Comparison of ENCODE assay signal across 10 mouse cellular contexts in genomic region chr11:83304485-83304884, GRCm38 (mm10). TPM values are rescaled to one million over a fixed set of nuclear protein-coding genes. Genes with fewer than 3 reads are reported as not detected.
DNase-seq lines count a peak whose midpoint lies in the region; ATAC-seq and TF ChIP-seq lines count a peak whose summit lies in the region.
"Had no signal": no experiment of that assay in that cellular context is flagged by ENCODE, and none has a peak within 500 bp of the region (broad histone marks: within the 10 kb centered on the region; RNA-seq: fewer than 3 reads in every experiment).

No protein-coding gene starts in this region.

- H3K27ac ChIP-seq in hindbrain, embryonic 10.5 days, result no peak overlapping the region
- H3K27ac ChIP-seq in hindbrain, embryonic 11.5 days (ENCODE audit: low read depth, low read length), result no peak overlapping the region
- no peak overlapping the region for H3K27ac ChIP-seq in stomach, embryonic 14.5 days (ENCODE audit: low read length)
- H3K27ac ChIP-seq in stomach, postnatal 0 days (replicated peaks), result no peak overlapping the region
- no peak overlapping the region for H3K27ac ChIP-seq in limb, embryonic 14.5 days (replicated peaks; ENCODE audit: low read depth, low read length)
- no peak overlapping the region for H3K27ac ChIP-seq in stomach, embryonic 16.5 days (ENCODE audit: low read length)

- 94% methylated on average over 2 of the region's 2 CpGs for WGBS in hindbrain, embryonic 10.5 days
- 93% methylated on average over 2 of the region's 2 CpGs for WGBS in hindbrain, embryonic 11.5 days
- 87% methylated on average over 2 of the region's 2 CpGs for WGBS in stomach, embryonic 14.5 days
- WGBS in stomach, postnatal 0 days, result 83% methylated on average over 2 of the region's 2 CpGs
- 89% methylated on average over 2 of the region's 2 CpGs for WGBS in limb, embryonic 14.5 days
- 77% methylated on average over 2 of the region's 2 CpGs for WGBS in stomach, embryonic 16.5 days

- TF ChIP-seq POLR2A in limb, embryonic 14.5 days (IDR thresholded peaks at IDR 0.05; ENCODE audit: borderline replicate concordance, extremely low read depth, insufficient read depth, insufficient read length), result no peak

- DNase-seq in hindbrain, embryonic 10.5 days (ENCODE audit: low spot score), result no peak
- no peak for DNase-seq in hindbrain, embryonic 11.5 days (ENCODE audit: low spot score)
- no peak for DNase-seq in stomach, postnatal 0 days (ENCODE audit: low spot score)
- DNase-seq in limb, embryonic 14.5 days (ENCODE audit: low spot score), result no peak
- DNase-seq in layer of hippocampus, adult 9-10 months (ENCODE audit: low spot score), result no peak
- no peak for DNase-seq in adipocyte (ENCODE audit: low spot score)
- DNase-seq: heart, postnatal 36 days had no signal

- no peak for ATAC-seq in hindbrain, embryonic 11.5 days (ENCODE audit: low FRiP score)
- no peak for ATAC-seq in stomach, embryonic 14.5 days (ENCODE audit: insufficient number of reproducible peaks, insufficient read depth, low FRiP score, low read depth)
- no peak for ATAC-seq in stomach, postnatal 0 days (ENCODE audit: low FRiP score, low TSS enrichment)
- ATAC-seq in limb, embryonic 14.5 days (ENCODE audit: low FRiP score, low read depth), result no peak
- no peak for ATAC-seq in stomach, embryonic 16.5 days (ENCODE audit: insufficient read depth, low FRiP score)

- H3K4me2 ChIP-seq in hindbrain, embryonic 11.5 days (replicated peaks; ENCODE audit: low read depth, low read length), result no peak overlapping the region
- H3K4me2 ChIP-seq in stomach, embryonic 14.5 days (replicated peaks; ENCODE audit: low read depth, low read length), result peak overlapping the region; percentile 67
- no peak overlapping the region for H3K4me2 ChIP-seq in stomach, postnatal 0 days (replicated peaks; ENCODE audit: low read depth)
- H3K4me2 ChIP-seq in limb, embryonic 14.5 days (replicated peaks; ENCODE audit: low read depth, low read length, severe bottlenecking), result no peak overlapping the region
- H3K4me2 ChIP-seq in stomach, embryonic 16.5 days (ENCODE audit: low read depth, low read length), result 0 out of 2 replicates have a peak overlapping the region, but pooled peaks have one; percentile 80

- H3K4me1 ChIP-seq in hindbrain, embryonic 10.5 days (replicated peaks), result peaks cover 26% of the 10 kb centered on the region
- no peaks in the 10 kb centered on the region; the same call in 1 of the 2 replicates for H3K4me1 ChIP-seq in hindbrain, embryonic 11.5 days (replicated peaks; ENCODE audit: control insufficient read depth, insufficient read depth, low read length)
- H3K4me1 ChIP-seq in stomach, embryonic 14.5 days (ENCODE audit: control insufficient read depth, insufficient read depth, low read length), result peaks cover 10% of the 10 kb centered on the region
- H3K4me1 ChIP-seq in stomach, postnatal 0 days (replicated peaks; ENCODE audit: control insufficient read depth, insufficient read depth), result no peaks in the 10 kb centered on the region
- peaks cover 15% of the 10 kb centered on the region for H3K4me1 ChIP-seq in limb, embryonic 14.5 days (ENCODE audit: control insufficient read depth, insufficient read depth, low read length)
- H3K4me1 ChIP-seq in stomach, embryonic 16.5 days (ENCODE audit: control insufficient read depth, insufficient read depth, low read length), result peaks cover 6% of the 10 kb centered on the region

- H3K9ac ChIP-seq in hindbrain, embryonic 11.5 days (ENCODE audit: low read depth, low read length), result no peak overlapping the region
- H3K9ac ChIP-seq in stomach, embryonic 14.5 days (replicated peaks; ENCODE audit: low read depth, low read length), result no peak overlapping the region
- H3K9ac ChIP-seq in stomach, postnatal 0 days (ENCODE audit: low read length), result no peak overlapping the region
- 0 out of 2 replicates have a peak overlapping the region, but pooled peaks have one; percentile 89 for H3K9ac ChIP-seq in limb, embryonic 14.5 days (ENCODE audit: low read depth, low read length, severe bottlenecking)
- no peak overlapping the region for H3K9ac ChIP-seq in stomach, embryonic 16.5 days (ENCODE audit: low read length)

- no peaks in the 10 kb centered on the region for H3K9me3 ChIP-seq in hindbrain, embryonic 10.5 days
- no peaks in the 10 kb centered on the region for H3K9me3 ChIP-seq in hindbrain, embryonic 11.5 days (ENCODE audit: control insufficient read depth, low read length)
- no peaks in the 10 kb centered on the region for H3K9me3 ChIP-seq in stomach, embryonic 14.5 days (ENCODE audit: control insufficient read depth, low read depth, low read length)
- H3K9me3 ChIP-seq in stomach, postnatal 0 days (ENCODE audit: control insufficient read depth, low read length), result no peaks in the 10 kb centered on the region
- H3K9me3 ChIP-seq in limb, embryonic 14.5 days (ENCODE audit: control insufficient read depth, low read length), result no peaks in the 10 kb centered on the region
- no peaks in the 10 kb centered on the region for H3K9me3 ChIP-seq in stomach, embryonic 16.5 days (replicated peaks; ENCODE audit: control insufficient read depth, low read length)

- H3K36me3 ChIP-seq in hindbrain, embryonic 10.5 days, result peaks cover 17% of the 10 kb centered on the region
- H3K36me3 ChIP-seq in hindbrain, embryonic 11.5 days (ENCODE audit: control insufficient read depth, insufficient read depth, low read length), result no peaks in the 10 kb centered on the region
- H3K36me3 ChIP-seq in stomach, embryonic 14.5 days (ENCODE audit: control insufficient read depth, insufficient read depth, low read length), result no peaks in the 10 kb centered on the region; the same call in 1 of the 2 replicates
- no peaks in the 10 kb centered on the region for H3K36me3 ChIP-seq in stomach, postnatal 0 days (ENCODE audit: control insufficient read depth, insufficient read depth, low read length)
- H3K36me3 ChIP-seq in limb, embryonic 14.5 days (ENCODE audit: control insufficient read depth, insufficient read depth, low read length), result peaks cover 6% of the 10 kb centered on the region; the same call in 1 of the 2 replicates
- H3K36me3 ChIP-seq in stomach, embryonic 16.5 days (ENCODE audit: control insufficient read depth, insufficient read depth, low read length), result no peaks in the 10 kb centered on the region

- TF ChIP-seq CTCF in stomach, postnatal 0 days (IDR thresholded peaks at IDR 0.05; ENCODE audit: low read depth), result no peak

- H3K27me3 ChIP-seq in hindbrain, embryonic 10.5 days (ENCODE audit: insufficient read depth, poor library complexity, severe bottlenecking), result no peaks in the 10 kb centered on the region
- no peaks in the 10 kb centered on the region for H3K27me3 ChIP-seq in hindbrain, embryonic 11.5 days (ENCODE audit: control insufficient read depth, insufficient read depth, low read length)
- no peaks in the 10 kb centered on the region for H3K27me3 ChIP-seq in stomach, embryonic 14.5 days (ENCODE audit: control insufficient read depth, insufficient read depth, low read length)
- no peaks in the 10 kb centered on the region for H3K27me3 ChIP-seq in stomach, postnatal 0 days (ENCODE audit: control insufficient read depth, insufficient read depth, low read length)
- H3K27me3 ChIP-seq in limb, embryonic 14.5 days (ENCODE audit: control insufficient read depth, insufficient read depth, low read length), result no peaks in the 10 kb centered on the region
- no peaks in the 10 kb centered on the region for H3K27me3 ChIP-seq in stomach, embryonic 16.5 days (ENCODE audit: control insufficient read depth, insufficient read depth, low read length)

- H3K4me3 ChIP-seq in hindbrain, embryonic 10.5 days, result peak overlapping the region; percentile 96; the same call in 1 of the 2 replicates
- H3K4me3 ChIP-seq in hindbrain, embryonic 11.5 days (ENCODE audit: low read depth, low read length), result no peak overlapping the region
- H3K4me3 ChIP-seq in stomach, embryonic 14.5 days (ENCODE audit: low read depth, low read length), result no peak overlapping the region; the same call in 1 of the 2 replicates
- no peak overlapping the region for H3K4me3 ChIP-seq in stomach, postnatal 0 days (ENCODE audit: low read depth, low read length)
- H3K4me3 ChIP-seq in limb, embryonic 14.5 days (replicated peaks; ENCODE audit: low read length), result no peak overlapping the region
- no peak overlapping the region for H3K4me3 ChIP-seq in stomach, embryonic 16.5 days (replicated peaks; ENCODE audit: low read length)

- TF ChIP-seq EP300 in stomach, postnatal 0 days (optimal IDR thresholded peaks at IDR 0.05), result no peak

RNA-seq across cellular contexts. Expression of gene Pex12, which starts 2.1 kb away (rescaled TPM):
- polyA plus RNA-seq in hindbrain, embryonic 10.5 days (2016; fragmentation: Nextera tagmentation; extraction: Ambion mirVana), result 13.9 and 17.2 TPM in 2 replicates
- polyA plus RNA-seq in hindbrain, embryonic 11.5 days (2014; fragmentation: Nextera tagmentation; extraction: Ambion mirVana), result 17.0 and 20.3 TPM in 2 replicates
- 15.9 and 16.7 TPM in 2 replicates for polyA plus RNA-seq in stomach, embryonic 14.5 days (2014; fragmentation: Nextera tagmentation; extraction: Ambion mirVana)
- 9.1 and 10.1 TPM in 2 replicates for polyA plus RNA-seq in stomach, postnatal 0 days (2015; fragmentation: Nextera tagmentation; extraction: Ambion mirVana)
- 11.5 TPM in 2 replicates for polyA plus RNA-seq in limb, embryonic 14.5 days (2012; rRNA removed)
- polyA plus RNA-seq in limb, embryonic 14.5 days (2014; fragmentation: Nextera tagmentation; extraction: Ambion mirVana), result 14.6 and 15.3 TPM in 2 replicates
- 13.6 and 15.0 TPM in 2 replicates for polyA plus RNA-seq in stomach, embryonic 16.5 days (2015; fragmentation: Nextera tagmentation; extraction: Ambion mirVana)

RNA-seq across cellular contexts. Expression of gene Ap2b1, which starts 5.7 kb away (rescaled TPM):
- 78.9 and 89.2 TPM in 2 replicates for polyA plus RNA-seq in hindbrain, embryonic 10.5 days (2016; fragmentation: Nextera tagmentation; extraction: Ambion mirVana)
- 121 and 136 TPM in 2 replicates for polyA plus RNA-seq in hindbrain, embryonic 11.5 days (2014; fragmentation: Nextera tagmentation; extraction: Ambion mirVana)
- polyA plus RNA-seq in stomach, embryonic 14.5 days (2014; fragmentation: Nextera tagmentation; extraction: Ambion mirVana), result 68.6 and 72.3 TPM in 2 replicates
- polyA plus RNA-seq in stomach, postnatal 0 days (2015; fragmentation: Nextera tagmentation; extraction: Ambion mirVana), result 20.0 and 21.5 TPM in 2 replicates
- 49.6 and 49.7 TPM in 2 replicates for polyA plus RNA-seq in limb, embryonic 14.5 days (2012; rRNA removed)
- 62.4 and 67.0 TPM in 2 replicates for polyA plus RNA-seq in limb, embryonic 14.5 days (2014; fragmentation: Nextera tagmentation; extraction: Ambion mirVana)
- polyA plus RNA-seq in stomach, embryonic 16.5 days (2015; fragmentation: Nextera tagmentation; extraction: Ambion mirVana), result 50.0 and 50.5 TPM in 2 replicates

RNA-seq across cellular contexts. Expression of gene Slfn14, which starts 18.0 kb away (rescaled TPM):
- 0.11 and 0.30 TPM in 2 replicates for polyA plus RNA-seq in hindbrain, embryonic 10.5 days (2016; fragmentation: Nextera tagmentation; extraction: Ambion mirVana)
- polyA plus RNA-seq in hindbrain, embryonic 11.5 days (2014; fragmentation: Nextera tagmentation; extraction: Ambion mirVana), result 0.70 and 0.86 TPM in 2 replicates
- 0.14 TPM in 1 of 2 replicates, not detected in the other for polyA plus RNA-seq in stomach, embryonic 14.5 days (2014; fragmentation: Nextera tagmentation; extraction: Ambion mirVana)
- 0.04 TPM in 2 replicates for polyA plus RNA-seq in stomach, postnatal 0 days (2015; fragmentation: Nextera tagmentation; extraction: Ambion mirVana)
- 0.06 and 0.09 TPM in 2 replicates for polyA plus RNA-seq in limb, embryonic 14.5 days (2012; rRNA removed)
- polyA plus RNA-seq in limb, embryonic 14.5 days (2014; fragmentation: Nextera tagmentation; extraction: Ambion mirVana), result 0.07 and 0.12 TPM in 2 replicates
- polyA plus RNA-seq in stomach, embryonic 16.5 days (2015; fragmentation: Nextera tagmentation; extraction: Ambion mirVana), result 1.4 and 1.7 TPM in 2 replicates
- polyA plus RNA-seq: thymus, postnatal 0 days had no signal

Comparison
In these comparisons a context has a peak if more than half of its experiments do, and no peak if none do; other contexts are left out.
1. H3K4me2 ChIP-seq: peak in stomach, embryonic 14.5 days (single experiment) and stomach, embryonic 16.5 days (single experiment); none in hindbrain, embryonic 11.5 days (single experiment), stomach, postnatal 0 days (single experiment) and limb, embryonic 14.5 days (single experiment).